Mouse (Mus musculus) limb, embryonic 14.5 days (tissue): ENCODE measurements around the gene Anapc1. TPM values are rescaled to one million over a fixed set of nuclear protein-coding genes. Genes with fewer than 3 reads are reported as not detected.

ENCODE experiments used
- ATAC-seq: fragments of 200-750 bp; cut with Nextera tagmentation; 2 replicates; pipeline ENCODE4 v1.8.0; 2017; ENCODE audit warnings: low read depth, moderate number of reproducible peaks, moderate TSS enrichment; ENCODE audit not compliant: low FRiP score
- DNase-seq: peaks from one replicate; pipeline ENCODE4 v3.0.0-alpha.2; 2015; ENCODE audit warnings: low spot score
- H3K27ac ChIP-seq: fragments of 300-500 bp; sonication (generic); replicated peaks from 2 replicates; pipeline ENCODE4 v1.5.1; 2014; ENCODE audit warnings: low read depth, mild to moderate bottlenecking, low read length, moderate library complexity, mixed read lengths
- H3K27me3 ChIP-seq: fragments of 300-500 bp; sonication (generic); 2 replicates; pipeline ENCODE4 v1.6.1; 2014; ENCODE audit warnings: low read length, mixed read lengths; ENCODE audit not compliant: control insufficient read depth, insufficient read depth
- H3K36me3 ChIP-seq: fragments of 300-500 bp; sonication (generic); 2 replicates; pipeline ENCODE4 v1.6.1; 2014; ENCODE audit warnings: mild to moderate bottlenecking, low read length, moderate library complexity, mixed read lengths; ENCODE audit not compliant: control insufficient read depth, insufficient read depth
- H3K4me1 ChIP-seq: fragments of 300-500 bp; sonication (generic); 2 replicates; pipeline ENCODE4 v1.6.1; 2014; ENCODE audit warnings: antibody characterized with exemption, low read length, mixed read lengths; ENCODE audit not compliant: control insufficient read depth, insufficient read depth
- H3K4me2 ChIP-seq: fragments of 300-500 bp; sonication (generic); replicated peaks from 2 replicates; pipeline ENCODE4 v1.6.1; 2014; ENCODE audit warnings: low read depth, mild to moderate bottlenecking, low read length, moderate library complexity; ENCODE audit not compliant: severe bottlenecking
- H3K4me3 ChIP-seq: fragments of 300-500 bp; sonication (generic); replicated peaks from 2 replicates; pipeline ENCODE4 v1.5.1; 2014; ENCODE audit warnings: low read length
- H3K9ac ChIP-seq: fragments of 300-500 bp; sonication (generic); 2 replicates; pipeline ENCODE4 v1.6.1; 2014; ENCODE audit warnings: mild to moderate bottlenecking, low read depth, low read length, moderate library complexity; ENCODE audit not compliant: severe bottlenecking
- H3K9me3 ChIP-seq: fragments of 300-500 bp; sonication (generic); 2 replicates; pipeline ENCODE4 v1.6.1; 2016; ENCODE audit warnings: low read length; ENCODE audit not compliant: control insufficient read depth
- POLR2A ChIP-seq: fragments of 200-500 bp; IDR thresholded peaks from 2 replicates; pipeline ENCODE4 v1.8.0; 2012; ENCODE audit warnings: inconsistent platforms, mild to moderate bottlenecking, moderate library complexity, borderline replicate concordance; ENCODE audit not compliant: insufficient read depth, insufficient read length; ENCODE audit errors: extremely low read depth
- WGBS: fragments of 180-500 bp; shearing (Covaris S2); extraction: QIAGEN DNeasy Blood & Tissue Kit; methylation state at CpG from one replicate; pipeline ENCODE4 v1.1.7; 2014; 5-methylcytosine and 5-hydroxymethylcytosine counted together
- polyA plus RNA-seq, 2 experiments: library from polyadenylated mRNA; depleted of rRNA in 1 of 2; stranded (reverse) in 1 of 2; unstranded in 1 of 2; fragments of >200 nt; fragmentation: Nextera tagmentation in 1 of 2; extraction: Ambion mirVana in 1 of 2; gene quantifications; 2 replicates each; pipeline versions ENCODE4 v1.2.1 to v1.2.3; 2012 to 2014

Gene Anapc1
- polyA plus RNA-seq, 2 experiments = 65.1 to 75.3 TPM

- Histone ChIP-seq H3K4me2 (no peak overlapping the region), H3K36me3 (no peaks in the 10 kb centered on the region), H3K27ac (no peak overlapping the region), H3K4me3 (no peak overlapping the region), H3K9ac (no peak overlapping the region), H3K4me1 (peaks cover 12% of the 10 kb centered on the region), H3K27me3 (no peaks in the 10 kb centered on the region), H3K9me3 (no peaks in the 10 kb centered on the region)
- DNase-seq (no peak), ATAC-seq (no peak)
- 60% methylated on average over 10 of the region's 10 CpGs for WGBS
- TF ChIP-seq POLR2A = no peak
Observed at GRCm38 (mm10) chr2:128566304-128567147, 120.7 kb downstream of the Anapc1 start.

GRCm38 (mm10) chr2:128565904-128566303 is 121.3 kb downstream of the Anapc1 start:
- Histone ChIP-seq H3K9ac (no peak overlapping the region), H3K36me3 (no peaks in the 10 kb centered on the region), H3K9me3 (no peaks in the 10 kb centered on the region), H3K4me2 (no peak overlapping the region), H3K27me3 (no peaks in the 10 kb centered on the region), H3K4me3 (no peak overlapping the region), H3K27ac (no peak overlapping the region), H3K4me1 (peaks cover 12% of the 10 kb centered on the region)
- no peak for DNase-seq
- 45% methylated on average over 8 of the region's 8 CpGs for WGBS
- no peak for TF ChIP-seq POLR2A
- ATAC-seq = no peak

GRCm38 (mm10) chr2:128564195-128564594 is 123.0 kb downstream of the Anapc1 start:
- ATAC-seq = no peak
- WGBS = 94% methylated on average over 3 of the region's 3 CpGs

More at GRCm38 (mm10) chr2:128564195-128564594, 123.0 kb downstream of the Anapc1 start:
- Histone ChIP-seq H3K27ac (no peak overlapping the region), H3K4me3 (no peak overlapping the region), H3K36me3 (no peaks in the 10 kb centered on the region), H3K27me3 (no peaks in the 10 kb centered on the region), H3K9me3 (no peaks in the 10 kb centered on the region), H3K9ac (no peak overlapping the region), H3K4me1 (peaks cover 12% of the 10 kb centered on the region), H3K4me2 (no peak overlapping the region)
- DNase-seq = no peak
- no peak for TF ChIP-seq POLR2A

Other genes with a start within 250 kb of the Anapc1 start
- gene Spdye4c, start 96.2 kb downstream of the Anapc1 start, polyA plus RNA-seq (2012; rRNA removed) = not detected in 2 replicates
- gene Spdye4c, start 96.2 kb downstream of the Anapc1 start, polyA plus RNA-seq (2014; fragmentation: Nextera tagmentation; extraction: Ambion mirVana) = not detected in 2 replicates
- gene Mertk, start 11.6 kb upstream of the Anapc1 start, polyA plus RNA-seq (2012; rRNA removed) = 13.5 and 14.9 TPM in 2 replicates
- gene Mertk, start 11.6 kb upstream of the Anapc1 start, polyA plus RNA-seq (2014; fragmentation: Nextera tagmentation; extraction: Ambion mirVana) = 11.1 and 12.3 TPM in 2 replicates
- 28.3 and 28.4 TPM in 2 replicates for gene Tmem87b, start 130.7 kb upstream of the Anapc1 start, polyA plus RNA-seq (2012; rRNA removed)
- gene Tmem87b, start 130.7 kb upstream of the Anapc1 start, polyA plus RNA-seq (2014; fragmentation: Nextera tagmentation; extraction: Ambion mirVana) = 26.9 TPM in 2 replicates
- gene Fbln7, start 175.6 kb upstream of the Anapc1 start, polyA plus RNA-seq (2012; rRNA removed) = 15.0 and 18.7 TPM in 2 replicates
- 6.8 and 8.9 TPM in 2 replicates for gene Fbln7, start 175.6 kb upstream of the Anapc1 start, polyA plus RNA-seq (2014; fragmentation: Nextera tagmentation; extraction: Ambion mirVana)